Mouse (Mus musculus) lung, postnatal 0 days (tissue): ENCODE measurements around the gene Gm20388. TPM values are rescaled to one million over a fixed set of nuclear protein-coding genes. Genes with fewer than 3 reads are reported as not detected.
A peak's percentile ranks its signal among the peaks of the same experiment; 100 is the strongest.

ENCODE experiments used
- ATAC-seq: fragments of 200-750 bp; cut with Nextera tagmentation; 2 replicates; pipeline ENCODE4 v1.8.0; 2017; ENCODE audit warnings: moderate library complexity
- DNase-seq: peaks from one replicate; pipeline ENCODE4 v3.0.0-alpha.2; 2016; ENCODE audit warnings: low spot score
- H3K27ac ChIP-seq: fragments of 300-500 bp; sonication (generic); 2 replicates; pipeline ENCODE4 v1.5.1; 2014; ENCODE audit warnings: antibody characterized with exemption, mild to moderate bottlenecking, low read length, mixed read lengths
- H3K27me3 ChIP-seq: fragments of 300-500 bp; sonication (generic); replicated peaks from 2 replicates; pipeline ENCODE4 v1.6.1; 2014; ENCODE audit warnings: low read length, mixed read lengths; ENCODE audit not compliant: insufficient read depth
- H3K36me3 ChIP-seq: fragments of 300-500 bp; sonication (generic); 2 replicates; pipeline ENCODE4 v1.6.1; 2014; ENCODE audit warnings: low read length, mixed read lengths; ENCODE audit not compliant: insufficient read depth
- H3K4me1 ChIP-seq: fragments of 300-500 bp; sonication (generic); 2 replicates; pipeline ENCODE4 v1.6.1; 2014; ENCODE audit warnings: antibody characterized with exemption, low read depth, low read length, mixed read lengths; ENCODE audit not compliant: insufficient read depth
- H3K4me2 ChIP-seq: fragments of 300-500 bp; sonication (generic); replicated peaks from 2 replicates; pipeline ENCODE4 v1.6.1; 2014; ENCODE audit warnings: low read depth, mild to moderate bottlenecking, low read length, moderate library complexity, mixed read lengths
- H3K4me3 ChIP-seq: fragments of 300-500 bp; sonication (generic); 2 replicates; pipeline ENCODE4 v1.5.1; 2014; ENCODE audit warnings: low read depth, low read length
- H3K9ac ChIP-seq: fragments of 300-500 bp; sonication (generic); replicated peaks from 2 replicates; pipeline ENCODE4 v1.6.1; 2014; ENCODE audit warnings: low read depth, mild to moderate bottlenecking
- H3K9me3 ChIP-seq: fragments of 300-500 bp; sonication (generic); 2 replicates; pipeline ENCODE4 v1.6.1; 2016; ENCODE audit warnings: low read length, mixed read lengths
- CTCF ChIP-seq: IDR thresholded peaks from 2 replicates; pipeline ENCODE4 v1.5.1; 2016; ENCODE audit warnings: antibody characterized with exemption, mild to moderate bottlenecking
- EP300 ChIP-seq: IDR thresholded peaks from 2 replicates; pipeline ENCODE4 v1.6.1; 2016; ENCODE audit warnings: antibody characterized with exemption, mild to moderate bottlenecking, control low read depth
- WGBS: fragments of 180-500 bp; shearing (Covaris S2); extraction: QIAGEN DNeasy Blood & Tissue Kit; methylation state at CpG from one replicate; pipeline ENCODE4 v1.1.7; 2014; 5-methylcytosine and 5-hydroxymethylcytosine counted together
- polyA plus RNA-seq: library from polyadenylated mRNA; unstranded; fragments of >200 nt; fragmentation: Nextera tagmentation; extraction: Ambion mirVana; gene quantifications from 2 replicates; pipeline ENCODE4 v1.2.1, GENCODE M21; 2015

Gm20388 gene
- polyA plus RNA-seq, 1 experiment from 2014 or later = not detected

DNA sequence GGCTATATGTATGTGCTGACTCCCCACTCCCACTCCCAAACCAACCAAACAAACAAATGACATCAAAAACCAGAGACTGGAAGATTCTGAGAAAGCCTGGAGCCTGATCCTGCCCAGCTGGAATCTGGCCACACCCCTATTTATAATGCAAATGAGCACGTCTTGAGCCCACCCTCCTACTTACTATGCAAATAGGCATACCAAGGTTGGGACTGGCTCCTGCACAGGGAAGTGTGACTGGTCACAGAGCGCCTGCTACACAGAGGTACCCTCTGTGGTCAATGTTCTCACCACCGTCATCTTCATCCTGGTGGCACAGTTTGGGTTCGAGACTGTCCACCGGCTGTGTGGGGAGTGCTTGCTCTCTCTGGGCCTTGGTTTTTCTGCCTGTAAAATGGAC, 464.5 kb downstream of the Gm20388 start:
- Histone ChIP-seq H3K4me1 (no peaks in the 10 kb centered on the region; the same call in 1 of the 2 replicates), H3K4me3 (no peak overlapping the region), H3K27ac (no peak overlapping the region), H3K27me3 (no peaks in the 10 kb centered on the region), H3K36me3 (no peaks in the 10 kb centered on the region), H3K9ac (no peak overlapping the region), H3K4me2 (no peak overlapping the region), H3K9me3 (no peaks in the 10 kb centered on the region)
- DNase-seq = peak; percentile 85
- ATAC-seq = peak; percentile 68
- WGBS = 44% methylated on average over 5 of the region's 5 CpGs
- TF ChIP-seq EP300 (no peak), CTCF (no peak)

GRCm38 (mm10) chr8:120376215-120376614, 465.6 kb downstream of the Gm20388 start:
- no peak overlapping the region for H3K9ac ChIP-seq
- no peak overlapping the region for H3K4me3 ChIP-seq
- H3K27ac ChIP-seq = no peak overlapping the region
- no peaks in the 10 kb centered on the region for H3K9me3 ChIP-seq
- H3K36me3 ChIP-seq = no peaks in the 10 kb centered on the region
- H3K4me1 ChIP-seq = no peaks in the 10 kb centered on the region; the same call in 1 of the 2 replicates
- ATAC-seq = no peak
- 93% methylated on average over 4 of the region's 4 CpGs for WGBS
- no peak for DNase-seq
- H3K27me3 ChIP-seq = no peaks in the 10 kb centered on the region
- TF ChIP-seq CTCF = no peak
- no peak overlapping the region for H3K4me2 ChIP-seq

DNA sequence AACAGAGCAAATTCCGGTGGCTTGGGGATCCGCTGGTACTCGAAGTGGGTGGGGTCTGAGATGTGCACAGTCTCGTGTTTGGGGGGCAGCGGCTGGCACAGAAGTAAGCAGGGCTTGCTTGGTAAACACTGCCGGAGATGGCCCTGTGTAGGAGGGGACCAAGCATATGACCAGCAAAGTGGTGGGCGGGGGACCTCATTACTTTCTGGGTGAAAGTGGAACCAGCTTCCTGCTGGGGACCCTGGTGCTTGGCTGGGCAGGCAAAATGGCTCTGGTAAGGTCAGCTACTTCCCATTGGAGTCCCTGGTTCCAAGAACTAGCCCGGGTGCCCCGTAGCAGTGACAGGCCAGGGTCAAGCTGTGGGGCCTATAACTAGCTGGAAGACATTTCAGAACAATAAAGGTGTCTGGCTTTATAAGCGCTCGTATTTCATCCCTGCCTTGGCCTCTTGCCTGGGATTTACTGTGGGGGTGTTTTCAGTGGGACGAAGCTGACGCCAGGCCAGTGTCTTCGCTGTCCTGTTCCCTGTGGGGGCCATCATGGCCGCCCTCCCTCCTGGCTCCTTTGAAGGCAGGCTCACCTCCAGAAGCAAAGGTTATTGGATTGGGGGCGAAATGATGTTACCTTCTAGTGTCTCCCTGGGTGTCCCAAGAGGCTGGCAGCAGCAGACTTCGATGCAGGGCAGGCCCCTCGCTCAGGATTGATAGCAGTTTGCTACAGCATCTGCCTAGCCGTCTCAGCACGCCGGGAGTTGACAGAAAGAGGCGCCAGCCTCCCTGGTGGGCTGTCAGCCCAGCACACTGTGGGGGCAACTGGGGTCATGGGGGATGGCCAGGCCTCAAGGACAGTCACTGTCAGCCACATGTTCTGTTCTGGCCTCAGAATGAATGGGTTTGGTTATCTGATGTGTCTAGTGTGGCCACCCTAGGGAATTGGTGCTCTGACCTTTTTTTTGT, 466.5 kb downstream of the Gm20388 start:
- H3K27me3 ChIP-seq = no peaks in the 10 kb centered on the region
- ATAC-seq (no peak), DNase-seq (no peak)
- H3K27ac ChIP-seq = no peak overlapping the region
- TF ChIP-seq CTCF = no peak
- TF ChIP-seq EP300 = no peak
- no peaks in the 10 kb centered on the region for H3K9me3 ChIP-seq
- no peaks in the 10 kb centered on the region; the same call in 1 of the 2 replicates for H3K4me1 ChIP-seq
- no peak overlapping the region for H3K4me2 ChIP-seq
- WGBS = 53% methylated on average over 22 of the region's 22 CpGs
- no peaks in the 10 kb centered on the region for H3K36me3 ChIP-seq
- H3K4me3 ChIP-seq = no peak overlapping the region
- no peak overlapping the region for H3K9ac ChIP-seq

GRCm38 (mm10) chr8:120377803-120378189, 467.2 kb downstream of the Gm20388 start:
- TF ChIP-seq EP300 = no peak
- TF ChIP-seq CTCF = no peak
- H3K4me3 ChIP-seq = no peak overlapping the region
- peaks cover 5% of the 10 kb centered on the region; the same call in 1 of the 2 replicates for H3K4me1 ChIP-seq
- no peak overlapping the region for H3K27ac ChIP-seq
- H3K9me3 ChIP-seq = no peaks in the 10 kb centered on the region
- no peak overlapping the region for H3K9ac ChIP-seq
- DNase-seq = no peak
- no peaks in the 10 kb centered on the region for H3K36me3 ChIP-seq
- H3K4me2 ChIP-seq = no peak overlapping the region
- ATAC-seq = no peak
- H3K27me3 ChIP-seq = no peaks in the 10 kb centered on the region
- 71% methylated on average over 7 of the region's 7 CpGs for WGBS

- no peak for TF ChIP-seq EP300
- no peak for TF ChIP-seq CTCF
- no peaks in the 10 kb centered on the region for H3K27me3 ChIP-seq
- no peak overlapping the region for H3K9ac ChIP-seq
- peaks cover 11% of the 10 kb centered on the region for H3K4me1 ChIP-seq
- H3K4me2 ChIP-seq = no peak overlapping the region
- DNase-seq (peak; percentile 55), ATAC-seq (no peak)
- no peaks in the 10 kb centered on the region for H3K9me3 ChIP-seq
- no peak overlapping the region for H3K27ac ChIP-seq
- WGBS = 24% methylated on average over 16 of the region's 16 CpGs
- H3K4me3 ChIP-seq = no peak overlapping the region
- H3K36me3 ChIP-seq = no peaks in the 10 kb centered on the region
These were observed 467.7 kb downstream of the Gm20388 start for GRCm38 (mm10) chr8:120378306-120378705.

DNA sequence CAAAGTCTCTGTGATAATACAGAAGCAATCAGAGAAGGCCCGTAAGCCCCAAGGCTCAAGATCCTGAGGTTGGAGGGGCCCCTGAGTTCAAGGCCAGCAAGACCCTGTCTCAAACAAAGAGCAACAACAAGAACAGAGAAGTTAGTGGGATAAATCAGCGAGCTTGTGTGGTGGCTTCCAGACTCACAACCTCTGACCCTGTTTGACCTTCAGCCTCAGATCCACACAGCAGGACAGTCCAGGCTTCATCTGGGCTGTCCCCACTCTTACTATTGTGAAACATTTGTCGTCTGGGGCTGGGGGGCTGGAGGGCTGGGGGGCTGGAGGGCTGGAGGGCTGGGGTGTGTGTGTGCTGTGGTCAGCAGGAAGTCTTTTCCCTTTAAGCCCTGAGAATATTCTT, 468.4 kb downstream of the Gm20388 start:
- ATAC-seq (no peak), DNase-seq (no peak)
- Histone ChIP-seq H3K9ac (no peak overlapping the region), H3K9me3 (no peaks in the 10 kb centered on the region), H3K4me3 (no peak overlapping the region), H3K27me3 (no peaks in the 10 kb centered on the region), H3K36me3 (no peaks in the 10 kb centered on the region), H3K4me1 (peaks cover 17% of the 10 kb centered on the region), H3K27ac (no peak overlapping the region), H3K4me2 (no peak overlapping the region)
- TF ChIP-seq EP300 (no peak), CTCF (no peak)
- 55% methylated on average over 3 of the region's 3 CpGs for WGBS
